ENCODE assay signal across 17 mouse cellular contexts in genomic region chr2:6265117-6265516, GRCm38 (mm10). TPM values are rescaled to one million over a fixed set of nuclear protein-coding genes. Genes with fewer than 3 reads are reported as not detected.
DNase-seq lines count a peak whose midpoint lies in the region; ATAC-seq and TF ChIP-seq lines count a peak whose summit lies in the region.
"Had no signal": no experiment of that assay in that cellular context is flagged by ENCODE, and none has a peak within 500 bp of the region (broad histone marks: within the 10 kb centered on the region; RNA-seq: fewer than 3 reads in every experiment).

No protein-coding gene starts in this region.

- H3K27ac ChIP-seq in cerebellum, adult 2 months (ENCODE audit: insufficient read depth, low read length), result no peak overlapping the region
- H3K27ac ChIP-seq: forebrain, embryonic 15.5 days; hindbrain, postnatal 0 days; left cerebral cortex, adult 2 months; limb, embryonic 13.5 days; neural tube, embryonic 12.5 days had no signal

- peaks cover 7% of the 10 kb centered on the region for H3K4me1 ChIP-seq in cerebellum, adult 2 months (ENCODE audit: control insufficient read depth, insufficient read depth, low read length)

- intact Hi-C loops in left cerebral cortex, postnatal 25 days (cut with DNase I), result no loop called here

- peak; percentile 75 for DNase-seq in heart, adult 11 months
- DNase-seq in heart, postnatal 4 days, result no peak
- peak; percentile 81 to 87 for DNase-seq in lung, adult 18-20 months
- peak; percentile 73 for DNase-seq in lung, postnatal 36 days
- DNase-seq in cerebellum, adult 2 months, result no peak
- DNase-seq in cerebellum, adult 18-20 months, result no peak
- DNase-seq in left cerebral cortex, postnatal 25 days (ENCODE audit: low spot score in 2 of 2), result no peak
- DNase-seq: cerebellum, adult 11 months; kidney, adult 8-10 months; right cerebral cortex, postnatal 25 days; thymus, adult 18-20 months had no signal

- 65% methylated on average over 3 of the region's 3 CpGs for WGBS in cerebellum, adult 2 months

- no peak for TF ChIP-seq CTCF in cerebellum, adult 2 months (IDR thresholded peaks at IDR 0.05; ENCODE audit: borderline replicate concordance, insufficient read depth, low read depth, low read length)

- no peaks in the 10 kb centered on the region for H3K27me3 ChIP-seq in cerebellum, adult 2 months (ENCODE audit: control insufficient read depth, insufficient read depth, low read length)
- H3K27me3 ChIP-seq: limb, embryonic 13.5 days had no signal

- ATAC-seq in erythroid progenitor cell, adult 5-6 weeks (replicated peaks; ENCODE audit: low FRiP score, poor library complexity, severe bottlenecking), result 0 out of 2 replicates have a peak, but pooled peaks have one; percentile 11
- ATAC-seq: forebrain, embryonic 15.5 days; hindbrain, postnatal 0 days had no signal

- no peak for TF ChIP-seq POLR2A in cerebellum, adult 2 months (IDR thresholded peaks at IDR 0.05; ENCODE audit: borderline replicate concordance, insufficient read depth, low read length)

- no peak overlapping the region for H3K4me3 ChIP-seq in cerebellum, adult 2 months (replicated peaks; ENCODE audit: insufficient read depth, low read depth, low read length)
- H3K4me3 ChIP-seq: forebrain, embryonic 15.5 days; left cerebral cortex, adult 2 months; limb, embryonic 13.5 days; neural tube, embryonic 12.5 days had no signal

RNA-seq across cellular contexts. Expression of gene Echdc3, which starts 52.3 kb away (rescaled TPM):
- 10 to 100 TPM in 1 of 2 experiments, 1 to 10 TPM in 1; 9.9 to 12.2 TPM for total RNA-seq in heart, postnatal 4 days (2021)
- not detected in 2 replicates for total RNA-seq in erythroid progenitor cell, adult 5-6 weeks (2015; ENCODE audit: low replicate concordance)
- total RNA-seq in erythroid progenitor cell, adult 5-6 weeks (2017; ENCODE audit: low replicate concordance), result not detected in 2 replicates
- 3.1 and 3.3 TPM in 2 replicates for polyA plus RNA-seq in cerebellum, adult 2 months (2012; rRNA removed)
- total RNA-seq in left cerebral cortex, postnatal 25 days (2021), result 1 to 10 TPM in 1 of 2 experiments, under 1 TPM in 1; 0.76 to 1.1 TPM

RNA-seq across cellular contexts. Expression of gene Usp6nl, which starts 57.4 kb away (rescaled TPM):
- total RNA-seq in heart, postnatal 4 days (2021), result 10 to 100 TPM; 20.3 to 20.6 TPM
- total RNA-seq in erythroid progenitor cell, adult 5-6 weeks (2015; ENCODE audit: low replicate concordance), result 18.0 and 30.3 TPM in 2 replicates
- 26.6 and 47.0 TPM in 2 replicates for total RNA-seq in erythroid progenitor cell, adult 5-6 weeks (2017; ENCODE audit: low replicate concordance)
- 15.5 and 16.5 TPM in 2 replicates for polyA plus RNA-seq in cerebellum, adult 2 months (2012; rRNA removed)
- 10 to 100 TPM; 19.5 to 21.5 TPM for total RNA-seq in left cerebral cortex, postnatal 25 days (2021)

Comparison
In these comparisons a context has a peak if more than half of its experiments do, and no peak if none do; other contexts are left out.
1. DNase-seq: peak in heart, adult 11 months (single experiment), lung, adult 18-20 months (2 of 2) and lung, postnatal 36 days (single experiment); none in heart, postnatal 4 days (single experiment), cerebellum, adult 2 months (0 of 2), cerebellum, adult 18-20 months (0 of 2) and left cerebral cortex, postnatal 25 days (0 of 2).
2. RNA of gene Echdc3, which starts 52.3 kb away (total RNA-seq): 9.9 to 12.2 TPM in heart, postnatal 4 days; 0.76 to 1.1 TPM in left cerebral cortex, postnatal 25 days and not detected in erythroid progenitor cell, adult 5-6 weeks; every median in the first group is over 4 times any median in the second.